ENCODE assay signal across 23 mouse cellular contexts in the genomic region with DNA sequence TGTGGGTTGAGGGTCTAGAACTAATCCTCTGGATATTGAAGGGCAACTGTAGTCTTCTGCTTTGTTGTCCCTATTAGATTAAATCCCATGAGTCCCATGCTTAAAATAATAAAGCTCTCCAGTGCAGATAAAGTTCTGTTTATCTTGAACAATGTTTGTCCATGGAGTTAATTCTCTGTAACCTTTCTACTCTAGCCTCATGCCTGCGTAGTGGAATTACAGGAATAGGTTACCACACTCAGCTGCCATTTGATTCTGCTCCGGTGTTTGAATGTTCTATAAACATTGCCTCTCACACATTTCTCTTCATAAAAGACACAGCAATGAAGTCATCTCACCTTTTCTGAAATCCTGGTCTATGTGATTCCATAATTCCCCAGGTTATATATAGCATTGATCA. TPM values are rescaled to one million over a fixed set of nuclear protein-coding genes. Genes with fewer than 3 reads are reported as not detected.
DNase-seq lines count a peak whose midpoint lies in the region; ATAC-seq and TF ChIP-seq lines count a peak whose summit lies in the region.
"Had no signal": no experiment of that assay in that cellular context is flagged by ENCODE, and none has a peak within 500 bp of the region (broad histone marks: within the 10 kb centered on the region; RNA-seq: fewer than 3 reads in every experiment).

No protein-coding gene starts in this region.

- intact Hi-C loops in gastrocnemius, adult 2 months (cut with DNase I) = loop anchor here (10.0 kb wide), 1 partner anchor 413 kb away; the partner anchor contains the start of gene Tfg

- H3K4me1 ChIP-seq in liver, embryonic 13.5 days (replicated peaks) = peaks cover 44% of the 10 kb centered on the region
- H3K4me1 ChIP-seq in liver, embryonic 11.5 days (replicated peaks; ENCODE audit: control insufficient read depth, insufficient read depth, low read length) = peaks cover 14% of the 10 kb centered on the region
- H3K4me1 ChIP-seq in liver, embryonic 16.5 days (ENCODE audit: control insufficient read depth, low read depth, low read length) = peaks cover 10% of the 10 kb centered on the region

- no peak for TF ChIP-seq CTCF in gastrocnemius, adult 2 months (IDR thresholded peaks at IDR 0.05)

- H3K9me3 ChIP-seq in liver, embryonic 13.5 days (replicated peaks) = no peaks in the 10 kb centered on the region
- H3K9me3 ChIP-seq in liver, embryonic 11.5 days (ENCODE audit: control insufficient read depth, low read length) = no peaks in the 10 kb centered on the region
- no peaks in the 10 kb centered on the region for H3K9me3 ChIP-seq in liver, embryonic 16.5 days (replicated peaks; ENCODE audit: control insufficient read depth, low read length)
- H3K9me3 ChIP-seq: embryonic facial prominence, embryonic 10.5 days; forebrain, embryonic 13.5 days; heart, embryonic 13.5 days; hindbrain, embryonic 13.5 days had no signal

- WGBS in liver, embryonic 13.5 days (ENCODE audit: insufficient replicate concordance) = 78% methylated on average over 2 of the region's 2 CpGs
- WGBS in liver, embryonic 11.5 days = 81% methylated on average over 2 of the region's 2 CpGs
- 66% methylated on average over 2 of the region's 2 CpGs for WGBS in liver, embryonic 16.5 days (ENCODE audit: insufficient replicate concordance)

- H3K36me3 ChIP-seq in liver, embryonic 13.5 days = no peaks in the 10 kb centered on the region; the same call in 1 of the 2 replicates
- no peaks in the 10 kb centered on the region for H3K36me3 ChIP-seq in liver, embryonic 11.5 days (ENCODE audit: control insufficient read depth, insufficient read depth, low read length)
- no peaks in the 10 kb centered on the region for H3K36me3 ChIP-seq in liver, embryonic 16.5 days (ENCODE audit: control insufficient read depth, insufficient read depth)
- H3K36me3 ChIP-seq: hindbrain, embryonic 13.5 days had no signal

- DNase-seq in gastrocnemius, adult 2 months = no peak
- no peak for DNase-seq in gastrocnemius, adult 8-10 months (ENCODE audit: low spot score in 2 of 2)
- no peak for DNase-seq in liver, embryonic 13.5 days
- DNase-seq in liver, embryonic 11.5 days (ENCODE audit: low spot score) = no peak
- no peak for DNase-seq in lung, postnatal 25 days (ENCODE audit: low spot score)
- DNase-seq in retina, embryonic 14.5 days (ENCODE audit: low spot score) = no peak
- DNase-seq: adrenal gland, adult 2 months; adrenal gland, postnatal 25 days; cerebellum, adult 2 months; cerebellum, postnatal 10 days; forebrain, postnatal 0 days; gastrocnemius, postnatal 36 days; heart, adult 11 months; heart, postnatal 10 days had no signal

- H3K9ac ChIP-seq in liver, embryonic 13.5 days = no peak overlapping the region
- no peak overlapping the region for H3K9ac ChIP-seq in liver, embryonic 11.5 days (ENCODE audit: low read depth, low read length)
- no peak overlapping the region for H3K9ac ChIP-seq in liver, embryonic 16.5 days (ENCODE audit: low read depth, low read length)
- H3K9ac ChIP-seq: forebrain, embryonic 13.5 days; forebrain, postnatal 0 days; heart, embryonic 13.5 days; hindbrain, embryonic 13.5 days had no signal

- H3K4me2 ChIP-seq in liver, embryonic 13.5 days = peak overlapping the region; percentile 4; the same call in 1 of the 2 replicates
- H3K4me2 ChIP-seq in liver, embryonic 11.5 days = no peak overlapping the region
- 0 out of 2 replicates have a peak overlapping the region, but pooled peaks have one; percentile 10 for H3K4me2 ChIP-seq in liver, embryonic 16.5 days (ENCODE audit: low read depth, low read length)
- H3K4me2 ChIP-seq: forebrain, embryonic 13.5 days; heart, embryonic 13.5 days; hindbrain, embryonic 13.5 days had no signal

- ATAC-seq in liver, embryonic 13.5 days (ENCODE audit: low read depth) = no peak
- no peak for ATAC-seq in liver, embryonic 11.5 days (replicated peaks; ENCODE audit: low FRiP score)
- ATAC-seq in liver, embryonic 16.5 days (ENCODE audit: low read depth) = peak; percentile 47; the same call in 1 of the 2 replicates
- ATAC-seq: activated CD4-positive, CD25-positive, alpha-beta regulatory T cell, adult 4 months; forebrain, embryonic 13.5 days; forebrain, postnatal 0 days; Patski had no signal

- H3K4me3 ChIP-seq in gastrocnemius, adult 2 months = no peak overlapping the region
- no peak overlapping the region for H3K4me3 ChIP-seq in liver, embryonic 13.5 days (replicated peaks)
- H3K4me3 ChIP-seq in liver, embryonic 11.5 days (ENCODE audit: low read depth, low read length) = no peak overlapping the region
- no peak overlapping the region for H3K4me3 ChIP-seq in liver, embryonic 16.5 days (ENCODE audit: low read depth, low read length)
- H3K4me3 ChIP-seq: embryonic facial prominence, embryonic 10.5 days; forebrain, embryonic 13.5 days; heart, embryonic 13.5 days; hindbrain, embryonic 13.5 days had no signal

- no peaks in the 10 kb centered on the region for H3K27me3 ChIP-seq in liver, embryonic 13.5 days
- H3K27me3 ChIP-seq in liver, embryonic 11.5 days (replicated peaks; ENCODE audit: control insufficient read depth, insufficient read depth, low read length) = no peaks in the 10 kb centered on the region
- H3K27me3 ChIP-seq in liver, embryonic 16.5 days (ENCODE audit: control insufficient read depth, insufficient read depth, low read depth, low read length) = no peaks in the 10 kb centered on the region
- H3K27me3 ChIP-seq: forebrain, embryonic 13.5 days; heart, embryonic 13.5 days; hindbrain, embryonic 13.5 days; Patski had no signal

- H3K27ac ChIP-seq in gastrocnemius, adult 2 months = peak overlapping the region; percentile 3; the same call in 1 of the 2 replicates
- peak overlapping the region; percentile 37; the same call in 1 of the 2 replicates for H3K27ac ChIP-seq in liver, embryonic 13.5 days
- no peak overlapping the region for H3K27ac ChIP-seq in liver, embryonic 11.5 days (ENCODE audit: low read depth, low read length)
- H3K27ac ChIP-seq in liver, embryonic 16.5 days (ENCODE audit: low read length) = peak overlapping the region; percentile 68
- H3K27ac ChIP-seq: embryonic facial prominence, embryonic 10.5 days; forebrain, embryonic 13.5 days; heart, embryonic 13.5 days; hindbrain, embryonic 13.5 days had no signal

RNA-seq across cellular contexts. Expression of gene Tomm70a, which starts 6.3 kb away (rescaled TPM):
- total RNA-seq in gastrocnemius, adult 2 months (2021) = 10 to 100 TPM; 31.6 to 37.4 TPM
- 10 to 100 TPM; 30.0 to 34.5 (median 32.2) TPM for total RNA-seq in gastrocnemius, adult 8-10 months (2022)
- 30.7 and 34.3 TPM in 2 replicates for polyA plus RNA-seq in liver, embryonic 13.5 days (2015; fragmentation: Nextera tagmentation; extraction: Ambion mirVana)
- polyA plus RNA-seq in liver, embryonic 11.5 days (2014; fragmentation: Nextera tagmentation; extraction: Ambion mirVana) = 66.9 and 76.4 TPM in 2 replicates
- polyA plus RNA-seq in liver, embryonic 16.5 days (2015; fragmentation: Nextera tagmentation; extraction: Ambion mirVana) = 18.3 and 19.5 TPM in 2 replicates

RNA-seq across cellular contexts. Expression of gene Nit2, which starts 39.3 kb away (rescaled TPM):
- total RNA-seq in gastrocnemius, adult 2 months (2021) = 10 to 100 TPM; 22.7 to 24.3 TPM
- total RNA-seq in gastrocnemius, adult 8-10 months (2022) = 10 to 100 TPM; 19.5 to 26.0 (median 22.4) TPM
- 39.5 and 42.0 TPM in 2 replicates for polyA plus RNA-seq in liver, embryonic 13.5 days (2015; fragmentation: Nextera tagmentation; extraction: Ambion mirVana)
- polyA plus RNA-seq in liver, embryonic 11.5 days (2014; fragmentation: Nextera tagmentation; extraction: Ambion mirVana) = 65.9 and 72.1 TPM in 2 replicates
- 47.4 and 48.0 TPM in 2 replicates for polyA plus RNA-seq in liver, embryonic 16.5 days (2015; fragmentation: Nextera tagmentation; extraction: Ambion mirVana)

RNA-seq across cellular contexts. Expression of gene Tmem45a2, which starts 56.7 kb away (rescaled TPM):
- total RNA-seq in gastrocnemius, adult 2 months (2021) = not detected
- not detected for total RNA-seq in gastrocnemius, adult 8-10 months (2022)
- 0.20 TPM in 1 of 2 replicates, not detected in the other for polyA plus RNA-seq in liver, embryonic 13.5 days (2015; fragmentation: Nextera tagmentation; extraction: Ambion mirVana)
- polyA plus RNA-seq in liver, embryonic 11.5 days (2014; fragmentation: Nextera tagmentation; extraction: Ambion mirVana) = not detected in 2 replicates
- polyA plus RNA-seq in liver, embryonic 16.5 days (2015; fragmentation: Nextera tagmentation; extraction: Ambion mirVana) = 0.13 and 0.27 TPM in 2 replicates
- total RNA-seq: adrenal gland, adult 2 months; adrenal gland, postnatal 25 days; gastrocnemius, adult 18-20 months; gastrocnemius, postnatal 36 days; heart, postnatal 10 days had no signal
- polyA plus RNA-seq: adrenal gland, adult 2 months; C2C12; embryonic facial prominence, embryonic 10.5 days; forebrain, embryonic 13.5 days; forebrain, postnatal 0 days; Patski had no signal
